Mouse (Mus musculus): Measurements from ENCODE around the gene Cdhr1. TPM values are rescaled to one million over a fixed set of nuclear protein-coding genes. Genes with fewer than 3 reads are reported as not detected.
"Not testable (repeated sequence)": the region's sequence is repeated elsewhere in the genome, so short reads cannot be mapped to it uniquely, and the experiment has no call there.

The Cdhr1 gene
- 3.0 TPM in 2 replicates for polyA plus RNA-seq (2015; fragmentation: Nextera tagmentation; extraction: Ambion mirVana)

DNA sequence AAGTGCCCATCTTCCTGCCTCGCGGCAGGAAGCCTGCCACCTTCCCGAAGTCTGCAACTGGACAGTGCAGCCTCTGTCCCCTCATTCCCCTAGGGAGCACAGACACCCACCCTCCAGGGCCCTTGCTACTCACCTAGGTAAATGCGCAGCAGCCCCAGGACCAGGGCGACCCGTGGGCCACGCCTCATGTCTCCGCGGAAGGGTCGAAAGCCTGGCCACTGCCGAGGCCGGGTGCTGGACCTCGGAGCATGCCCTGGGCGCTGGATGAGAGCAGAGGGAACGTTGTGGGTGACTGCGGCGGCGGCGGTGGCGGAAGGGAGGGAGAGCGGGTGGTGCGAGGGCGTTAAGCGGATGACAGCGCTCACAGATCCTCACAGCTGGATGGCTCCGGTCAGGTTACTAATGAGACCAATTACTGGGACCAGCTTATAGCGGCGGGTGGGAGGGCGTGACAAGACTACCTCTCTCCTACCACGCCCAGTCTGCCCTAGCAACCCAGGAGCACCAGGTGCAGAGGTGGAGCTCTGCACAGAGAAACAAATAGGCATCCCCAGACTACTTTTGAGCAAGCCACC is at the start of gene Cdhr1:
Gene Cdhr1 (minus strand): TSS at position 392 of the 575 bp plus-strand sequence.
- peak within 1 kb of the TSS; percentile 47 for H3K9ac ChIP-seq (replicated peaks)
- H3K4me3 ChIP-seq, result peak within 1 kb of the TSS; percentile 43
- H3K4me2 ChIP-seq (replicated peaks), result peak within 1 kb of the TSS; percentile 83
- peak; percentile 67 for ATAC-seq (replicated peaks)
- H3K4me1 ChIP-seq, result peaks cover 10% of the 10 kb centered on the region
- no peaks in the 10 kb centered on the region; the same call in 1 of the 2 replicates for H3K27me3 ChIP-seq
- under 1% methylated on average over 30 of the region's 30 CpGs for WGBS
- no peaks in the 10 kb centered on the region for H3K9me3 ChIP-seq
- H3K27ac ChIP-seq (replicated peaks), result no peak within 1 kb of the TSS
- no peaks in the 10 kb centered on the region for H3K36me3 ChIP-seq

DNA sequence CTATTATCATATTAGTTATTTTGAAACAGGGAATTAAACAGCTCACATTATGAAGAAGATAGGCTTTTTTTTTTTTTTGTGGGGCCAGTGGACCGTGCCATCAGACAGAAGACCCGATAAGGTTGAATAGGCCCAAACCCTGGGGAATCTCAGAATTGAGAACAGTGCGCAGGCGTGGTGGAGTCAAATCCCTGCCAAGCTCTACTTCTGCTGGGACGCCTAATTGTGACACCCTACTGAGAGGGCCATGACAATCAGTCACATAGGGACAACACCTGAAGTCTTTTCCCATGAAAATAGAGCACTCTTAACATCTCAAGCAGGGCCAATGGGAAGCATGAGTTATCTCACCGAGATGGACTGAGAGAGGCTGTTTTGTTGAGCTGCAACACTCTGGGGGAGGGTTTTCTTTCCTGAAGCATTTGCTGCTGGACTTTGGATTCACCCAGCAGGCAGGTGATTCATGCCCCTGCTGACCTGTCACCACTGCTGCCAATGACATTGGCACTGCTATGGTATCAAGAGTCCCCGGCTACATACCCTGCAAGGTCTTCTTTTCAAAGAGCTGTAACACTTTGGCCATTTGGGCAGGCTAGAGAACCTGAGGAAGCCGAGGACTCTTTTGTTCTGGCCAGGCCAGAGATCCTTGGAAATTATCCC is 41.0 kb upstream of the Cdhr1 start:
- Histone ChIP-seq H3K27me3 (no peaks in the 10 kb centered on the region), H3K4me3 (no peak overlapping the region), H3K27ac (replicated peaks) (no peak overlapping the region), H3K36me3 (no peaks in the 10 kb centered on the region), H3K4me2 (replicated peaks) (no peak overlapping the region), H3K9me3 (no peaks in the 10 kb centered on the region), H3K4me1 (peaks cover 4% of the 10 kb centered on the region), H3K9ac (replicated peaks) (no peak overlapping the region)
- no peak for ATAC-seq (replicated peaks)
- 52% methylated on average over 8 of the region's 8 CpGs for WGBS

DNA sequence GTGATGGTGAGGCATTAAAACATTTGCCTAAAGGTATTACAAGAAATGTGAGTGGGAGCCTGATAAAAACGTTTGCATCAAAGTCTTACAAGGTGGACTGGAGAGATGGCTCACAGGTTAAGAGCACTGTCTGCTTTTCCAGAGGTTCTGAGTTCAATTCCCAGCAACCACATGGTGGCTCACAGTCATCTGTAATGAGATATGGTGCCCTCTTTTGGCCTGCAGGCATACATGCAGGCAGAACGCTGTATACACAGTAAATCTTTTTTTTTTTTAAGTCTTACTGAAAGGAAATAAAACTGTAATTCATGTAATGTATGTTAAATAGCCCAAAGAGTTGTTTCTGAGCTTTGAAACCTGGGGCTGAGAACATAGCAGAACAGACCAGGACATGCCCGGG is 39.4 kb upstream of the Cdhr1 start:
- 84% methylated on average over 3 of the region's 3 CpGs for WGBS
- H3K4me1 ChIP-seq, result peaks cover 12% of the 10 kb centered on the region

DNA sequence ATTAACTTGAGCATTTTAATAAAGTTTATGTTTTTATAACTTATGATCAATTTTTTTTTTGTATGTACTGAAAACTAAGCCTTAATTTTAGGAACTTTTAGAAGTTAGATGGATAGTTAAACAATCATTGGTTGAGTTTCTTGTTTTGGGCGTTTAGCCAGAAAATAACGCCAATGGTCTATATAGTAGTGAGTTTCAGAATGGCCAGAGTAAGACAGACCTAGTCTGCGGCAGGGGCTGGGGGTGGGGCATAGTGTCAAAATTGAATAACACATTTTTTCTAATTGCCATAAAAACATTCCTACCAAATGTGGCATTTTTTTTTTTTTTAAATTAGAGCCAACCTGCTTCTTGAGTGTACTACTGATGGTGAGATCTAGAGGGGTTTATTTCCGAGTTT is 38.0 kb upstream of the Cdhr1 start:
- H3K4me1 ChIP-seq, result peaks cover 12% of the 10 kb centered on the region
- H3K9me3 ChIP-seq, result no peaks in the 10 kb centered on the region
- ATAC-seq (replicated peaks), result no peak
- no peak overlapping the region for H3K9ac ChIP-seq (replicated peaks)
- H3K36me3 ChIP-seq, result peaks cover 13% of the 10 kb centered on the region
- no peak overlapping the region for H3K4me3 ChIP-seq
- no peak overlapping the region for H3K27ac ChIP-seq (replicated peaks)
- no peaks in the 10 kb centered on the region for H3K27me3 ChIP-seq
- H3K4me2 ChIP-seq (replicated peaks), result no peak overlapping the region
- 79% methylated on average over 4 of the region's 4 CpGs for WGBS

More for the DNA sequence above, 39.4 kb upstream of the Cdhr1 start:
- not testable (repeated sequence) for H3K9me3 ChIP-seq; ATAC-seq (replicated peaks); H3K4me3 ChIP-seq; H3K9ac ChIP-seq (replicated peaks); H3K36me3 ChIP-seq; H3K27ac ChIP-seq (replicated peaks); H3K27me3 ChIP-seq; H3K4me2 ChIP-seq (replicated peaks)

DNA sequence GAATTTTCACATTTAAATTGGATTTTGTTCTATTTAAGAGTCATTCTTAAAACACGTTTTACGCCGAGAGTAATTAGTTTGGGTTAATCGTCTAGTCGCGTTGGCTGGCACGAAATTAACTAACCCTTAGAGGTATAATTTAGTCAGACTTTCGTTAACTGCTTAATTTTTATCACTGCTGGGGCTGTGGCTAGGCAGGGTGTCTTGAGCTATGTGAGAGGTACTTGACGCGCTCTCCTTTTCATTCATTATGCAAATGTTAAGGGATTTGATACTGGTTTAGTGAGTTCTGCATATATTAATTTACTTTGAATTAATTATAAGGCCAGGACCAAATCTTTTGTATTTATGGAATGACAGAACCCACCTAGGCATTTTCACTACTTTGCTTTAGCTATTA is 37.5 kb upstream of the Cdhr1 start:
- peak overlapping the region; percentile 57 for H3K4me2 ChIP-seq (replicated peaks)
- peak; percentile 70 for ATAC-seq (replicated peaks)
- H3K27ac ChIP-seq (replicated peaks), result peak overlapping the region; percentile 68
- no peaks in the 10 kb centered on the region for H3K9me3 ChIP-seq
- WGBS, result under 1% methylated on average over 10 of the region's 10 CpGs
- peaks cover 12% of the 10 kb centered on the region for H3K4me1 ChIP-seq
- H3K9ac ChIP-seq (replicated peaks), result peak overlapping the region; percentile 52
- no peaks in the 10 kb centered on the region for H3K27me3 ChIP-seq
- peaks cover 16% of the 10 kb centered on the region for H3K36me3 ChIP-seq
- peak overlapping the region; percentile 96 for H3K4me3 ChIP-seq

DNA sequence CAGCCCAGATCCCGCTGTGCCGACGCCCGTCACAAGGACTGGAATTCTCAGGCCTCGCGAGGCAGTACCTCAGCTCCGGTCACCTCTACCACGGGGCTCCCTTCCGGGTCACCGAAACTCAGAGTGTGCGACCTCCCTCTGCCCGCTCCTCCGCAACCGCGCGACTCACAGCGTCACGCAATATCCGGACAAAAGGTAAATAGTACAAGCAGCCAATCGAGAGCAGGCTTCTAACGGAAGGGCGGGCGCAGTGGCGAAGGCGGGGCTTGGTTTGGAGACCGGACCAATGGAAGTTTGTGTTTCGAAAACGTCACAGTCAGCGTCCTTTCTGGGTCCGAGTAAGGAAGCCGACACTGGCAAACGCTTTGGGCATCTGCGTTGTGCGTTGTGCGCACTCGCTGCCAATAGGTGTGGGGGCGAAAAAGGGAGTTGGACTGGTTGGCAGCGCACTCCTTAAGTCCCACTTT is 37.0 kb upstream of the Cdhr1 start, which contains the start of gene Ghitm:
Gene Ghitm (minus strand): TSS at position 146 of the 467 bp plus-strand sequence.
- Histone ChIP-seq H3K4me1 (peaks cover 12% of the 10 kb centered on the region), H3K9me3 (no peaks in the 10 kb centered on the region), H3K9ac (replicated peaks) (peak within 1 kb of the TSS; percentile 92), H3K4me2 (replicated peaks) (peak within 1 kb of the TSS; percentile 73), H3K27ac (replicated peaks) (peak within 1 kb of the TSS; percentile 80), H3K27me3 (no peaks in the 10 kb centered on the region), H3K36me3 (peaks cover 21% of the 10 kb centered on the region), H3K4me3 (peak within 1 kb of the TSS; percentile 96)
- WGBS, result under 1% methylated on average over 38 of the region's 38 CpGs
- ATAC-seq (replicated peaks), result peak; percentile 99

GRCm38 (mm10) chr14:37134304-37135126 is 36.4 kb upstream of the Cdhr1 start:
- Histone ChIP-seq H3K27me3 (no peaks in the 10 kb centered on the region), H3K36me3 (peaks cover 26% of the 10 kb centered on the region), H3K9me3 (no peaks in the 10 kb centered on the region), H3K9ac (replicated peaks) (peak overlapping the region; percentile 92), H3K4me1 (peaks cover 12% of the 10 kb centered on the region), H3K4me2 (replicated peaks) (peak overlapping the region; percentile 73), H3K4me3 (peak overlapping the region; percentile 96), H3K27ac (replicated peaks) (peak overlapping the region; percentile 80)
- ATAC-seq (replicated peaks), result no peak
- WGBS, result 2% methylated on average over 40 of the region's 40 CpGs

DNA sequence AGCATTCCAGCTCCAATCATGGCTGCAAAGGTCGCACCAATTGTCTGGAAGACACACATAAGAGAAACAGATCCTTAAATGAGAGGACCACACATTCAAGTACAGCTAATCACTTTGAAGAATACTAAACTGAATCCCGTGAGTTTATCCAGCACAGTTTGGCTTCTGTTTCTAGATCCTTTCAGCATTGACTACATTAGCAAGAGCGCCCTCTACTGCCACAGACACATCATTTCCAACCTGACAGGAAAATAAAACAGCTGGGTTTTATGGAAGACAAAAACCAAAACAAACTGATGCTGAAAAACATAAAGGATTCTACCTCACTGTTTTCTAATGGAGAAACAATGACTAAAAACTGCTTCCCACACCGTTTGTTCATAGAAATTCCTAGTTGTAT is 29.5 kb upstream of the Cdhr1 start:
- no peaks in the 10 kb centered on the region for H3K4me1 ChIP-seq
- H3K9ac ChIP-seq (replicated peaks), result no peak overlapping the region
- no peaks in the 10 kb centered on the region for H3K9me3 ChIP-seq
- 45% methylated on average over 4 of the region's 4 CpGs for WGBS
- no peak overlapping the region for H3K27ac ChIP-seq (replicated peaks)
- H3K36me3 ChIP-seq, result peaks cover 83% of the 10 kb centered on the region
- no peak overlapping the region for H3K4me3 ChIP-seq
- H3K4me2 ChIP-seq (replicated peaks), result no peak overlapping the region
- no peaks in the 10 kb centered on the region for H3K27me3 ChIP-seq
- no peak for ATAC-seq (replicated peaks)

DNA sequence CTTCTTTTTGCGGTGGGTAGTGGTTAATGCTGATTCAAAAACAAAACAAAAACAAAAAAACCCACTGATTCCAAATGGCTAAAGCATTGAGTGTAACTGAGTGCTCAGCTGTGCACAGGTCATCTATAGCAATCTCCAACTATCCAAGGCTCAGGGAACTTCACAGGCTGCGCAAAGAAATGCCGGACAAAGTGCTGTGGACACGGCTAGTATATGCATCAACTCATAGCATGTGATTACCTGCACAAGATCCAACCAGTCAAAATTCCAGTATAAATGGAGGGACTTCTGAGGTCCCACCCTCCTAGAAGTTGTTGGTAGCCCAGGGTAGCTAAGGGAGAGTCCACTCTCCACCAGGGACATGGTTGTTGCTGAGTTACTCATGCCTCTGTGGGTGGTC is 21.1 kb upstream of the Cdhr1 start:
- H3K27ac ChIP-seq (replicated peaks), result no peak overlapping the region
- no peak overlapping the region for H3K9ac ChIP-seq (replicated peaks)
- no peak for ATAC-seq (replicated peaks)
- H3K4me1 ChIP-seq, result no peaks in the 10 kb centered on the region
- WGBS, result 97% methylated on average over 4 of the region's 4 CpGs
- H3K4me2 ChIP-seq (replicated peaks), result no peak overlapping the region
- H3K36me3 ChIP-seq, result peaks cover 42% of the 10 kb centered on the region
- H3K9me3 ChIP-seq, result no peaks in the 10 kb centered on the region
- no peaks in the 10 kb centered on the region for H3K27me3 ChIP-seq
- no peak overlapping the region for H3K4me3 ChIP-seq

- H3K9ac ChIP-seq (replicated peaks), result no peak within 1 kb of the TSS
- 73% methylated on average over 3 of the region's 3 CpGs for WGBS
- no peak within 1 kb of the TSS for H3K4me2 ChIP-seq (replicated peaks)
- H3K27ac ChIP-seq (replicated peaks), result no peak within 1 kb of the TSS
- ATAC-seq (replicated peaks), result no peak
- H3K27me3 ChIP-seq, result no peaks in the 10 kb centered on the region
- H3K4me1 ChIP-seq, result no peaks in the 10 kb centered on the region
- no peak within 1 kb of the TSS for H3K4me3 ChIP-seq
- peaks cover 4% of the 10 kb centered on the region; the same call in 1 of the 2 replicates for H3K36me3 ChIP-seq
- H3K9me3 ChIP-seq, result no peaks in the 10 kb centered on the region
Measured at GRCm38 (mm10) chr14:37113922-37114321, 15.8 kb upstream of the Cdhr1 start, which contains the start of gene 2610528A11Rik. Gene 2610528A11Rik (minus strand): TSS chr14:37114022.

DNA sequence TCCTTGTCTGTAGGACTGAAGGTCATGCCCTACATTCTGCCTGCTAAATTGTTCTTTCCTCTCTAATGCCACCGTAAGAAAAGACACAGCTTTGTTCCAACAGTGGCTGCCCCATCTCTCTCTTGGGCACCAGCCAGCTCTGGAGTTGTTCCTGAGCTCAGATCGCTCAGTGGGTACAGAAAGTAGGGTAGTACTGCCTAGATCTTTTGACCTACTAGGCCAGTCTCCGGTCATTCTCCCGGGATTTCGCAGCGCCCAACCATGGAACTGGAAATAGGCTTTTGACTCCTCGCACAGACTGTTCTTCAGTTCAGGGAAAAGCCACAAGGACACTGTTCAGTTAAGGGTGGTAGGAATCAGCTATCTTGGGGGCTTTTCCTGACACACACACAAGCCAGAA is 14.8 kb upstream of the Cdhr1 start:
- Histone ChIP-seq H3K9me3 (no peaks in the 10 kb centered on the region), H3K27me3 (no peaks in the 10 kb centered on the region), H3K9ac (replicated peaks) (no peak overlapping the region), H3K4me3 (no peak overlapping the region), H3K4me2 (replicated peaks) (no peak overlapping the region), H3K4me1 (no peaks in the 10 kb centered on the region), H3K36me3 (no peaks in the 10 kb centered on the region), H3K27ac (replicated peaks) (no peak overlapping the region)
- no peak for ATAC-seq (replicated peaks)
- WGBS, result 89% methylated on average over 7 of the region's 7 CpGs

DNA sequence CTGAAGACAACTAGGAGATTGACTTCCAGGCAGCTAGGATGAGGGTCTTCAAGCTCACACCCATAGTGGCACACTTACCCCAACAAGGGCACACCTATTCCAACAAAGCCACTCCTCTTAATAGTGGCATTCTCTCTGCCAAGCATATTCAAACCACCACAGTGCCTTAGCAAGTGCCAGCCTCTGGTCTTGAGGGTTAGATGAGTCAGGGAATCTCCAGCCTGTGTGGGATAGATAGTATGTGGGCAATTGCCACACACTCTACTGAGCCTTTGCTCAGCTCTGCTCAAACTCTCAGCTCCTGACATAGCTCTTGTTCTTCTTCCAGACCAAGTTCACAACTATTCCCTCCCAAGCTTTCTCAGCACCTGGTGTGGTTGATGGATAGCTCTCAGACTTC is 13.2 kb upstream of the Cdhr1 start:
- Histone ChIP-seq H3K9me3 (no peaks in the 10 kb centered on the region), H3K4me2 (replicated peaks) (no peak overlapping the region), H3K27ac (replicated peaks) (no peak overlapping the region), H3K4me3 (no peak overlapping the region), H3K9ac (replicated peaks) (no peak overlapping the region), H3K27me3 (no peaks in the 10 kb centered on the region), H3K36me3 (no peaks in the 10 kb centered on the region), H3K4me1 (no peaks in the 10 kb centered on the region)
- no peak for ATAC-seq (replicated peaks)
